Mouse (Mus musculus): ENCODE data around the gene Fxyd4. TPM values are rescaled to one million over a fixed set of nuclear protein-coding genes. Genes with fewer than 3 reads are reported as not detected.

Gene Fxyd4
- total and polyA plus RNA-seq, 3 experiments = 0.22 TPM; not detected in 2

GRCm38 (mm10) chr6:117922041-117922440, 15.5 kb downstream of the Fxyd4 start (continued):
- TF ChIP-seq E2F4 (IDR thresholded peaks at IDR 0.05; ENCODE audit: borderline replicate concordance, low read depth, low read length) = no peak

DNA sequence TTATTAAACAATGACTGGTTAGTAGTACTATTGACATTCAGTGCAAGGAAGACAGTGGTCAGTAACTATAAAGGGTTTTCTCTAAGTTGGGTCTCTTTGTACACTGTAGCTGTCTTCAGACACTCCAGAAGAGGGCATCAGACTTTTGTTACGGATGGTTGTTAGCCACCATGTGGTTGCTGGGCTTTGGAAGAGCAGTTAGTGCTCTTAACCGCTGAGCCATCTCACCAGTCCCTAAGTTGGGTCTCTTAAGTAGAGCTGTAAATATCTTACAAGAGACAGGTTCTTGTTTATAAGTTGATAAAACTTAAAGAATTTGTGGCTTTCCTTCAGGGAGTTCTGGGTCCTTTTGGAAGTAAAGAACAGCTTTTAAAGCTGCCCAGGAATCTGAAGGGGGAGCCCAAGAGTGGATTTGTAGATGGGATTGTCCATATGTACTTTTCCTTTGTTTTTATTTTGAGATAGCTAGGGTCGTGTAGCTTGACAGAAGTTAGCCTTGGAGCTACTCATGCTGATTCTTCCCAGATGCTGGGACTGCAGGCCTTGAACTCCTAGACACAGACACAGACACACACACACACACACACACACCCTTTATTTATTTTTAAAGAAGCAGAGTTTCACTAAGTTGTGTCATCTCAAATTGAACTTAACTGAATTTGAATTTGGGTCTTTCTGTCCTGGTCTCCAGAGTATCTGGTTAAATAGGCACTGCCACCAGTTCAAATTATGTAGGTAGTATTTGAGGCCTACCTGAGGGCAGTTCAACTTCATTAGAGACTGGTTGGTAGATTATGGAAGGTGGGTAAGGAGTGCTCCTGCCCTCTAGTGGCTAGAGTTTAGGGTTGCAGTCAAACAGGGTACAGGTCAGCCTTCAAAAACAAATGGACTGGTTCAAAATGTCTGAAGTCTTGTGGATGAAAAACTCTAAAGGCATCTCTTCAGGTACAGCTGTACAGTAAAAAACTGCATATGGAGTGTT, 16.5 kb downstream of the Fxyd4 start:
- DNase-seq (ENCODE audit: low read depth, low spot score) = peak; percentile 74
- Histone ChIP-seq H3K79me2 (ENCODE audit: control insufficient read depth, insufficient read depth, low read length, poor library complexity) (peaks cover 47% of the 10 kb centered on the region), H3K27me3 (ENCODE audit: control insufficient read depth in 1 of 2, insufficient read depth in 2 of 2, low read length in 2 of 2) (no peaks in the 10 kb centered on the region), H3K9me3 (replicated peaks; ENCODE audit: insufficient read depth, low read length) (no peaks in the 10 kb centered on the region), H3K4me1 (ENCODE audit: control insufficient read depth in 1 of 2, insufficient read depth in 2 of 2, low read length in 2 of 2) (peaks cover 13% of the 10 kb centered on the region in 2 experiments; a peak in 2 of 4 replicates), H3K4me3 (ENCODE audit: control insufficient read depth in 1 of 2, insufficient read depth in 1 of 2, low read depth in 2 of 2, low read length in 2 of 2) (no peak overlapping the region), H3K9ac (ENCODE audit: control insufficient read depth, low read depth, low read length, poor library complexity, severe bottlenecking) (no peak overlapping the region), H3K27ac (ENCODE audit: control insufficient read depth, low read depth, low read length) (no peak overlapping the region), H3K36me3 (ENCODE audit: control insufficient read depth in 1 of 2, insufficient read depth in 2 of 2, low read length in 2 of 2) (peaks cover 46 to 52% of the 10 kb centered on the region in 2 experiments)
- no peak for TF ChIP-seq NRF1 (IDR thresholded peaks at IDR 0.05; ENCODE audit: insufficient read depth, low read depth, low read length, poor library complexity, severe bottlenecking)
- no peak for TF ChIP-seq MXI1 (IDR thresholded peaks at IDR 0.05; ENCODE audit: low read depth, low read length)
- TF ChIP-seq POLR2AphosphoS5 (IDR thresholded peaks at IDR 0.05; ENCODE audit: borderline replicate concordance, low read depth, low read length) = no peak
- TF ChIP-seq ETS1 (IDR thresholded peaks at IDR 0.05; ENCODE audit: low read depth, low read length) = no peak
- TF ChIP-seq ZC3H11A (IDR thresholded peaks at IDR 0.05; ENCODE audit: low read depth, low read length) = peak; percentile 32; the same call in 1 of the 2 replicates
- TF ChIP-seq ZNF384 (IDR thresholded peaks at IDR 0.05; ENCODE audit: low read depth, low read length) = no peak
- TF ChIP-seq SMC3 (IDR thresholded peaks at IDR 0.05; ENCODE audit: low read depth, low read length) = peak; percentile 52
- TF ChIP-seq CTCF (IDR thresholded peaks at IDR 0.05 in 2 of 3, conservative IDR thresholded peaks at IDR 0.05 in 1 of 3; ENCODE audit: control insufficient read depth in 1 of 3, insufficient read depth in 1 of 3, low read depth in 2 of 3, low read length in 3 of 3, poor library complexity in 1 of 3, severe bottlenecking in 1 of 3) = peak; percentile 56 to 85 (median 74)
- TF ChIP-seq POLR2A (IDR thresholded peaks at IDR 0.05; ENCODE audit: control insufficient read depth in 1 of 2, insufficient read depth in 1 of 2, low read depth in 1 of 2, low read length in 2 of 2, poor library complexity in 1 of 2) = peak in 1 of 2 experiments; percentile 35; a peak in 2 of 4 replicates
- TF ChIP-seq ZKSCAN1 (IDR thresholded peaks at IDR 0.05; ENCODE audit: low read depth, low read length) = no peak
- no peak for TF ChIP-seq TAL1 (IDR thresholded peaks at IDR 0.05; ENCODE audit: low read length)
- no peak for TF ChIP-seq MAX (IDR thresholded peaks at IDR 0.05; ENCODE audit: low read length)
- no peak for TF ChIP-seq USF2 (IDR thresholded peaks at IDR 0.05; ENCODE audit: borderline replicate concordance in 1 of 2, insufficient read depth in 1 of 2, low read depth in 1 of 2, low read length in 2 of 2)
- TF ChIP-seq RCOR1 (IDR thresholded peaks at IDR 0.05; ENCODE audit: low read depth, low read length) = no peak
- no peak for TF ChIP-seq MAZ (IDR thresholded peaks at IDR 0.05; ENCODE audit: low read depth, low read length)
- TF ChIP-seq ELF1 (IDR thresholded peaks at IDR 0.05; ENCODE audit: low read depth, low read length) = no peak
- TF ChIP-seq POLR2AphosphoS2 (IDR thresholded peaks at IDR 0.05; ENCODE audit: low read length) = no peak
- no peak for TF ChIP-seq BHLHE40 (IDR thresholded peaks at IDR 0.05; ENCODE audit: borderline replicate concordance, low read depth, low read length)
- TF ChIP-seq NELFE (IDR thresholded peaks at IDR 0.05; ENCODE audit: low read depth, low read length) = no peak
- no peak for TF ChIP-seq TCF12 (IDR thresholded peaks at IDR 0.05; ENCODE audit: low read depth, low read length)
- TF ChIP-seq CHD1 (IDR thresholded peaks at IDR 0.05; ENCODE audit: low read depth, low read length) = no peak
- TF ChIP-seq MEF2A (IDR thresholded peaks at IDR 0.05; ENCODE audit: extremely low read depth, insufficient replicate concordance, low read depth, low read length, poor library complexity, severe bottlenecking) = no peak
- TF ChIP-seq GATA1 (IDR thresholded peaks at IDR 0.05; ENCODE audit: low read depth, low read length) = no peak
- no peak for TF ChIP-seq MYC (IDR thresholded peaks at IDR 0.05; ENCODE audit: low read depth, low read length)
- no peak for TF ChIP-seq MYB (IDR thresholded peaks at IDR 0.05; ENCODE audit: low read depth, low read length)
- TF ChIP-seq SIN3A (IDR thresholded peaks at IDR 0.05; ENCODE audit: low read length) = 0 out of 2 replicates have a peak, but pooled peaks have one; percentile 9
- no peak for TF ChIP-seq JUND (IDR thresholded peaks at IDR 0.05; ENCODE audit: low read depth, low read length)
- TF ChIP-seq UBTF (IDR thresholded peaks at IDR 0.05; ENCODE audit: borderline replicate concordance, insufficient read depth, low read depth, low read length) = no peak
- TF ChIP-seq EP300 (IDR thresholded peaks at IDR 0.05; ENCODE audit: low read depth in 1 of 2, low read length in 2 of 2) = no peak
- peak; percentile 50 for TF ChIP-seq RAD21 (IDR thresholded peaks at IDR 0.05; ENCODE audit: low read depth, low read length)
- TF ChIP-seq HCFC1 (IDR thresholded peaks at IDR 0.05; ENCODE audit: low read depth, low read length) = no peak
- no peak for TF ChIP-seq GABPA (IDR thresholded peaks at IDR 0.05; ENCODE audit: low read depth, low read length)
